Mouse (Mus musculus): Measurements from ENCODE around the gene Nudcd3.
A peak's percentile ranks its signal among the peaks of the same experiment; 100 is the strongest.

Nudcd3 gene

GRCm38 (mm10) chr11:6200087-6200569 lies at the start of gene Nudcd3:
Gene Nudcd3, minus strand, starts transcription at chr11:6200415.
- peak; percentile 92 to 94 for DNase-seq

- DNase-seq: no peak
These were observed 44.5 kb upstream of the Nudcd3 start for GRCm38 (mm10) chr11:6244707-6245106.

DNA sequence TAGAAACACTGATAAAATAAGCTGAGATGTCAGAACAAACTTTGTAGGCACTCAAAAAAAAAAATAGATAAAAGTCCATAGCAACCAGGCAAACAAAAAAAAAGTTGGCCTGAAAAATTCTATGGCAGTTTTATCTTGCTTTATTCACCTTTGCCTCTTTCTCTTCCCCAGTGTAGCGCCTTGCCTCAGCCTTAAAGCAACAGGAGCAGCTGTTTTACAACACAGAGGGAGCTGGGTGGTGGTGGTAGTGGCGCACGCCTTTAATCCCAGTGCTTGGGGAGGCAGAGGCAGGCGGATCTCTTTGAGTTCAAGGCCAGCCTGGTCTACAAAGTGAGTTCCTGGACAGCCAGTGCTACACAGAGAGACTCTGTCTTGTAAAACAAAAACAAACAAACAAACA lies 32.8 kb upstream of the Nudcd3 start:
- no peak for DNase-seq

DNA sequence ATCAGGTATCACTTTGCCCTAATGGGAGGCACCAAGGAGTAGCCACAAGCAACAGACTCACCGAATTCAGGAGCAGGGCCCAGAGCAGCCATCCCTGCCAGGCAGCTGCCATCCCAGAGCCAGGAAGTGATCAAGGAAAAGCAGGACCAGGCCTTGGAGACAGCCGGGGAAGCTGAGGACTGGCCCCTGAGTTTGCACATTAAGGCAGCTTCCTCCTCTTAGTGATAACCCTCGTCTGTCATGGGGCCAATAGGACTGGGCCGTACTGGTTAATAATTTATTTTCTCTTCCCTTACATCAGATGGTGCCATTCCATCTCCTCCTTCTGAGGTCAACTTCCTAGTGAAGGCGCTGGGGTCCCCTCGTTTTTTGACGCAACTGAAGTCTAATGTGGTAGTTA lies 29.8 kb upstream of the Nudcd3 start, which contains the start of gene Npc1l1:
Gene Npc1l1, minus strand, starts transcription at position 132 of the 400 bp plus-strand sequence.
- DNase-seq: no peak

DNA sequence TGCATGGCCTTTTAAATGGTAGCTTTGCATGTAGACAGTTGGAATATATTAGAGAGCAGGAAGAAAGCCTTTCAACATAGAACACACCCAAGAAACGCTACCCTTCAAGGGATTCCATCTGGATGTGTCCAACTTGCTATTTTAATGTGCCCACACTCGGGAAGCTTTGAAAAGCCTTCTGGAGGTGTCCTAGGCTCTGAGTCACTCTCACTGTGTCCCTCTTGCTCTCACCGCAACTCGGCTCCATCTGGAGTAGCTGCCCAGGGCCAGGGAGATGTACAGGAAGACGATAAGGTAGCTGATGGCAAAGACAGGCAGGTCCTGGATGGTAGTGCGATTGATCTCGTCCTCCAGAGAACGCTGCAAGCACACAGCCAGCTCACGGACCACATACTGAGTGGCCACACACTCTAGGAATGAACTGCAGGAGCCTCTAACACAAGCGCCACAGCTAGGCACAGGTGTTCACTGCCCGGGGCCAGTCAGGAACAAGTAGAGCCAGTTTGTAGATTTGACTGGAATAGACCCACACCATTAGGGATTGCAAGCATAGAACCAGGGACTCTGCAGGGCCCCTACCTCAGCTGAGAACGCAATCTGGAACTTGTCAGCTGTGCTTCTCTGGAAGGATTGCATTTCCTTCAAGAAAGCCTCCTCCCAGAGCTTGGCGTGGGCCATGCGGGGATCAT lies 24.5 kb upstream of the Nudcd3 start:
- peak in 1 of 2 experiments; percentile 11 for DNase-seq

DNA sequence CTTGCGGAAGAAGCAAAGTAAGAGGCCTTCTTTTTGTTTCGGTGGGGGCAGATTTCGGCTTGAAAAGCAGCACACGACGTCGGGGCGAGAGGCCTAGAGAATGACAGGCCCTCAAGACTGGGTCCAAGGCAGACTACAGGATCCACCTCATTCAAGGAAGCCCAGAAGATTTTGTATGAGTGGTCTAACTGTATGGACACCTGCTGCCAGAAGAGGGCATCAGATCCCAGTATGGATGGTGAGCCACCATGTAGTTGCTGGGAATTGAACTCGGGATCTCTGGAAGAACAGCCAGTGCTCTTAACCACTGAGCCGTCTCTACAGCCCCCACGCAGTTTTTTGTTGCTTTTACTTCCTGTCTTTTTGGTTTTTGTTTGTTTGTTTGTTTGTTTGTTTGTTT lies 22.0 kb upstream of the Nudcd3 start:
- no peak for DNase-seq

GRCm38 (mm10) chr11:6219967-6220366 lies 19.8 kb upstream of the Nudcd3 start:
- DNase-seq: peak in 1 of 2 experiments; percentile 8

- DNase-seq: no peak
These were observed 18.1 kb upstream of the Nudcd3 start for GRCm38 (mm10) chr11:6218189-6218896.

DNA sequence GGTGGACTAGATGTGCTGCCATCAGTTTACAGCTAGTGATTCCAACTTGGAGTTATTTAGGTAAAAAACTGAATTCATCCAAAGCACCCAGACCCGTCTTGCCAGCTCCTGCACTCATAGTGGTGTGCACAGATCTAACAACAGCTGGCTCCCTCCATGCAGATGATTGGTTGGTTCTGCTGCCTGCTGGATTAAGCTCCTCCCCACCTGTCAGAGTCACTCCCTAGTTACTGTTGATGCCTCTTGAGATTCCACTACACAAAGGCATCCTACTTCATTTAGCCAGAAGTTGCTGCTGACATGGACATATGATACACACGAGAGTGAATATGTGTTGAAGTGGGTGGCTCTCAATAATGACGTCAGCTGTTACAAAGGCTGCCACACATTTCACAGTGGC lies 16.6 kb upstream of the Nudcd3 start:
- no peak for DNase-seq

DNA sequence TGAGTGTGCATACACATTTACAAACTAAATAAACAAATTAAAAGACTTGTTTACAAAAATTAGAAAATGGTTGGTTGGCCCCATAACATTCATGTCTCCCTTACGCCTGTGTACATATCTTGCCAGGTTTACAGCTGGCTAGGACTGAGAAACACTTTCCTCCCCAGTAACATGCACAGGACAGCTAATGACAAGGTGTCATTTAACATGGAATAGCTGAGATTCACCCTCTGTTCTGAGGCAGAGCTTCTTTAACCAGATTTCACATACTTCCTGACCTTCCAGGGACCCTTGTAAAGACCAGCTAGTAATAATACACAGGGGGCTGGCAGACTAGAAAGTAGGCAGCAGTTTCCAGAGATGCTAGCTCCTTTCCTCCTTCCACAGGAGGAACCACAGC lies 7.9 kb upstream of the Nudcd3 start:
- no peak for DNase-seq

DNA sequence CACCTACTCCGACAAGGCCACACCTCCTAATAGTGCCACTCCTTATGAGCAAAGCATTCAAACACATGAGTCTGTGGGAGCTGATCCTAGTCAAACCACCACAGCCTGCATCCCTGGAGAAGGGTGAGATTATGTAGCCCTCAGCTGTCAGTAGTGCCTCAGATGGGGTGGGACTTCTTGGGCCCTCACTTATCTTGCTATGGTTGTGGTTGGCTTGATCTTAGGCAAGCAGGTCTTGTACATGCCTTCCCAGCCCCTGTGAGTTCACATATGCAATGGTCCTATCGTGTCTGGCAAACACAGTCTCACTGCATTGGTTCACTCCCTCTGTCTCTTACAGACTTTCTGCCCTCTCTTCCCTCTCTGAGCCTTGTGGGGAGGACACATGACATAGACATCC lies 6.9 kb upstream of the Nudcd3 start:
- no peak for DNase-seq

DNA sequence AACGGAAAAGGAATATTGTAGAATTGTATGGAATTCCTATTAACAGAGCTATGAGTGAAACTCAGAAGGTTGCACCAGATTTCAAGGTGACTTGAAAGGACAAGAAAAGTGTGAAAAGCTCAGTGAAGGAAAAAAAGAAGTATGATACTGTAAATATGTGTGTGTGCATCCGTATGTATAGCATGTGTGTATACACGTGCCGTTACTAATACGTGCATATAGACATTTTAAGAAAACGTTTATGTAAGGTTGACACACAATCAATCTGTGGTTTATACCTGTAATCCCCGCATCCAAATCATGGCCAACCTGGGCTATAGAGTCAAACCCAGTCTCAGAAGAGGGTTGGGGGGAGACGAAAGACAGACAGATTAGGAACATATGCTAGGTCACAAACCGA lies 355 bp upstream of the Nudcd3 start:
- DNase-seq: no peak

DNA sequence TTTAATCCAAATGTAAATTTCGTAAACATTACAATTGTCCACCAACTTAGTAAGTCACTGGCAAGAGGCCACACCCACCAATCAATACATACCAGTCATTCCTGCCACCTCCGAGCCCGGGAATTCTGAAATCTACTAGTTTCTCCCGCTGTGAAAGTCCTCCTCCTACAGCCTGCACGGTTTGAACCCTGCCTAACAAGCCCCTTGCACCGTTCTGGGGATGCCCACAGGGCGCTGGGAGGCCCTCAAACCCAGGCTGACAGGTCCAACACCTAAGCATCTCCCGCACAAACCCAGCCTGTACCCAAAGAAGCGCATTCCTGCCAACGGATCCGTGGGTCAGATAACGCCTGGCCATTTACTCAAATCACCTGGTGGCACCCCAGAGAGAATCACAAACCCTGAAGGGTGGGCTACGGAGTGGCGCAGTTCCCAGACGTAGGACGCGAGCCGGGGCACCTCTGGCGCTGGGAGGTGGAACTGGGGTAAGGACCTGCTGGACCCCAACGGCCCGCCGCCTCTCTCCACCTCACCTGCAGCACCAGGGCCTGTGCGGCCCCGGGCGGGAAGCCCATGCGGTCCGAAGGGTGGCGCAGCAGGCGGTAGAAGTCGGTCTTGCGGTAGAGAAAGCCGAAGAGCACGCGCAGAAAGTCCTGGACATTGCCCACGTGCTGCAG lies 667 bp downstream of the Nudcd3 start, which contains the start of gene A730071L15Rik:
Gene A730071L15Rik, plus strand, starts transcription at position 620 of the 677 bp plus-strand sequence.
- DNase-seq: no peak

DNA sequence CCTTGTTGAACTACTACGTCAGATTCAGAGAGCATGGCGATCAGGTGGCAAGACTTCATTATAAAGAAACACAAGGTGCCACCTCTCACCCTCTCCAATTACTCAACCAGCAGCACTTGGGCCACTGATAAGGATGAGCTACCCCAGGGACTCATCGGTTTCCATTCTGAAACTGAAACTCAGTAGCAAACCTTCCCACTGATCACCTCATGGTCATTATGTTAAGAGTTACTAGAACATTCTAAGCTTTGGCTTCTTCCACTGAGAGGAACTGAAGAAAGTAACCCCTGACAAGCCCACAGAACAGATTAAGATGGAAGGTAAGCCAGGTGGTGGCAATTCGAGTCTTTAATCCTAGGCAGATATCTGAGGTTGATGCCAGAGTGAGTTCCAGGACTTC lies 1.8 kb downstream of the Nudcd3 start:
- DNase-seq: no peak

GRCm38 (mm10) chr11:6196780-6197179 lies 3.4 kb downstream of the Nudcd3 start:
- DNase-seq: no peak

DNA sequence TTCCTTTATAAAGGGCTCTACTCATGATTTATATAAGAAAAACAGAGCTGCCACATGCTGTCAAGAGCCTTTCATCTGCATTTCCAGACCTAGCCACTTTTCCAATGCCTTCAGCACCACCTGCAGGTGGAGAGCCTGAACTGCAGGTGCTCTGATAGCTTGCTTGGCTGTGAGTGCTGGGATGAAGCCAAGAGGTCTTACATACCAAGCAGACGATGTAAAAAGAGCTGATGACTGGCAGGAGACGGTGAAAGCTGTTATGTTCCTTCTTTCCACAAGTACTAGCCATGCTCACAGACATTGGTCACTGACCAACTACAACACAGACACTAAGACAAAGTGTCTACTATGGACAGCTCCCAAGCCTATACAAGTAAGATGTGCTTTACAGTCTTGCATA lies 12.3 kb downstream of the Nudcd3 start:
- DNase-seq: peak; percentile 87 to 90

- no peak for DNase-seq
These were observed 12.8 kb downstream of the Nudcd3 start for GRCm38 (mm10) chr11:6187399-6187798.

- DNase-seq: no peak
These were observed 15.8 kb downstream of the Nudcd3 start for GRCm38 (mm10) chr11:6184202-6184935.

GRCm38 (mm10) chr11:6183246-6183645 lies 17.0 kb downstream of the Nudcd3 start:
- DNase-seq: no peak

GRCm38 (mm10) chr11:6180811-6181399 lies 19.3 kb downstream of the Nudcd3 start:
- DNase-seq: no peak

DNA sequence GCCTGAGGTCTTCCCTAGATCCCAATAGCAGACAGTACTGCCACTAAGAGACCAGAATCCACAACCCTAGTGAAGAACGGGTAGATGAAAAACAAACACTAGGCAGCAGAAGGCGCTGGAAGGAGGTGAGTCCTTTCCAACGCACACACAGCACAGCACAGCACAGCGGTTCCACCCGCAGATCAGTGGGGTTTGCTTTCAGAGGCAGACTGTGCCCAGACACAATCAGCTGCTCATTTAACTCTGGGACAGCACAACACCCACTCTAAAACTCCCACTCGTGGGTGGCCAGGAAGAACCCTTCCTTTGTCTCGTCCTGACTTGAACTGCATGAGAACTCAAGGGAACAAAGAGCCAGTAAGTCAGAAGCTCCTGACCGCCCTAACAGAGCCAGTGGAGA lies 21.0 kb downstream of the Nudcd3 start:
- no peak for DNase-seq

- DNase-seq: no peak
These were observed 21.5 kb downstream of the Nudcd3 start for GRCm38 (mm10) chr11:6178673-6179166.
